Mouse (Mus musculus): ENCODE measurements around the gene Pifo.
"Not testable (repeated sequence)": the region's sequence is repeated elsewhere in the genome, so short reads cannot be mapped to it uniquely, and the experiment has no call there.

The Pifo gene

GRCm38 (mm10) chr3:106014546-106014945 is at the start of gene Pifo:
TSS of gene Pifo (minus strand) at chr3:106014646.
- no peak for DNase-seq (ENCODE audit: extremely low spot score)

GRCm38 (mm10) chr3:106057966-106058365 is 43.5 kb upstream of the Pifo start:
- DNase-seq (ENCODE audit: extremely low spot score) = no peak

GRCm38 (mm10) chr3:106051896-106052295 is 37.5 kb upstream of the Pifo start:
- DNase-seq (ENCODE audit: extremely low spot score) = no peak

- DNase-seq (ENCODE audit: extremely low spot score) = no peak
These were observed 25.9 kb upstream of the Pifo start for GRCm38 (mm10) chr3:106040306-106040705.

- no peak for DNase-seq (ENCODE audit: extremely low spot score)
These were observed 18.3 kb upstream of the Pifo start, which contains the start of gene Chil5 for GRCm38 (mm10) chr3:106032781-106033180. TSS of gene Chil5 (minus strand) at chr3:106032814.

GRCm38 (mm10) chr3:106024135-106024534 is 9.7 kb upstream of the Pifo start:
- DNase-seq (ENCODE audit: extremely low spot score) = no peak

GRCm38 (mm10) chr3:106021840-106022239 is 7.4 kb upstream of the Pifo start:
- no peak for DNase-seq (ENCODE audit: extremely low spot score)

- DNase-seq (ENCODE audit: extremely low spot score) = not testable (repeated sequence)
These were observed 11.1 kb downstream of the Pifo start for GRCm38 (mm10) chr3:106003360-106003759.

- DNase-seq (ENCODE audit: extremely low spot score) = peak; percentile 52
These were observed 12.8 kb downstream of the Pifo start for GRCm38 (mm10) chr3:106001416-106002370.

- DNase-seq (ENCODE audit: extremely low spot score) = no peak
These were observed 13.6 kb downstream of the Pifo start for GRCm38 (mm10) chr3:106000707-106001375.

GRCm38 (mm10) chr3:105994730-105995129 is 19.7 kb downstream of the Pifo start:
- no peak for DNase-seq (ENCODE audit: extremely low spot score)

- peak; percentile 41 for DNase-seq (ENCODE audit: extremely low spot score)
These were observed 22.7 kb downstream of the Pifo start for GRCm38 (mm10) chr3:105991653-105992283.

- DNase-seq (ENCODE audit: extremely low spot score) = not testable (repeated sequence)
These were observed 24.8 kb downstream of the Pifo start for GRCm38 (mm10) chr3:105989611-105990010.

GRCm38 (mm10) chr3:105974174-105974573 is 40.3 kb downstream of the Pifo start:
- no peak for DNase-seq (ENCODE audit: extremely low spot score)

GRCm38 (mm10) chr3:105973411-105973810 is 41.0 kb downstream of the Pifo start, which contains the start of gene Ovgp1:
TSS of gene Ovgp1 (plus strand) at chr3:105973711.
- no peak for DNase-seq (ENCODE audit: extremely low spot score)

GRCm38 (mm10) chr3:105971831-105972446 is 42.5 kb downstream of the Pifo start:
- DNase-seq (ENCODE audit: extremely low spot score) = no peak

GRCm38 (mm10) chr3:105960700-105961099 is 53.7 kb downstream of the Pifo start:
- DNase-seq (ENCODE audit: extremely low spot score) = no peak

GRCm38 (mm10) chr3:105959999-105960398 is 54.4 kb downstream of the Pifo start, which contains the start of gene Atp5f1:
TSS of gene Atp5f1 (minus strand) at chr3:105960099.
- no peak for DNase-seq (ENCODE audit: extremely low spot score)

GRCm38 (mm10) chr3:105959585-105959984 is 54.9 kb downstream of the Pifo start:
- no peak for DNase-seq (ENCODE audit: extremely low spot score)

- DNase-seq (ENCODE audit: extremely low spot score) = peak; percentile 100
These were observed 55.4 kb downstream of the Pifo start, which contains the start of gene Wdr77 for GRCm38 (mm10) chr3:105958974-105959580. TSS of gene Wdr77 (plus strand) at chr3:105959369.

GRCm38 (mm10) chr3:105958204-105958603 is 56.2 kb downstream of the Pifo start:
- DNase-seq (ENCODE audit: extremely low spot score) = no peak

Data from embryo, embryonic 9.5 days (tissue).